Mouse (Mus musculus): Measurements from ENCODE around the gene Gm20388.

GRCm38 (mm10) chr8:122008395-122008794, 2097.8 kb downstream of the Gm20388 start:
- TF ChIP-seq POLR2A (IDR thresholded peaks at IDR 0.05; ENCODE audit: borderline replicate concordance, control insufficient read depth, low read depth, low read length) = no peak
- no peak for TF ChIP-seq CTCF (IDR thresholded peaks at IDR 0.05; ENCODE audit: control insufficient read depth, insufficient read depth, low read length)

Data from bone marrow, adult 2 months (tissue).